Mouse (Mus musculus): ENCODE measurements around the gene Olfr1095. TPM values are rescaled to one million over a fixed set of nuclear protein-coding genes. Genes with fewer than 3 reads are reported as not detected.

The Olfr1095 gene
- polyA plus RNA-seq (2012; ENCODE audit: insufficient read depth, insufficient read length, missing spikeins): not detected in 2 replicates

- Histone ChIP-seq H3K4me3 (ENCODE audit: insufficient read depth, low read depth, low read length) (no peak within 1 kb of the TSS), H3K4me1 (ENCODE audit: control insufficient read depth, insufficient read depth, insufficient read length, low read length) (no peaks in the 10 kb centered on the region), H3K27ac (replicated peaks; ENCODE audit: low read depth, low read length) (no peak within 1 kb of the TSS)
Measured at GRCm38 (mm10) chr2:86851596-86851995, at the start of gene Olfr1095. Gene Olfr1095 (minus strand): TSS chr2:86851696.

GRCm38 (mm10) chr2:86892116-86892515 is 40.6 kb upstream of the Olfr1095 start, which contains the start of gene Olfr1097:
Gene Olfr1097 (minus strand): TSS chr2:86892216.
- no peak within 1 kb of the TSS for H3K27ac ChIP-seq (replicated peaks; ENCODE audit: low read depth, low read length)
- no peak within 1 kb of the TSS for H3K4me3 ChIP-seq (ENCODE audit: insufficient read depth, low read depth, low read length)
- no peaks in the 10 kb centered on the region for H3K4me1 ChIP-seq (ENCODE audit: control insufficient read depth, insufficient read depth, insufficient read length, low read length)

- no peak within 1 kb of the TSS for H3K4me3 ChIP-seq (ENCODE audit: insufficient read depth, low read depth, low read length)
- no peak within 1 kb of the TSS for H3K27ac ChIP-seq (replicated peaks; ENCODE audit: low read depth, low read length)
- no peaks in the 10 kb centered on the region for H3K4me1 ChIP-seq (ENCODE audit: control insufficient read depth, insufficient read depth, insufficient read length, low read length)
Measured at GRCm38 (mm10) chr2:86874702-86875101, 23.2 kb upstream of the Olfr1095 start, which contains the start of gene Gm13723. Gene Gm13723 (minus strand): TSS chr2:86874802.

- no peaks in the 10 kb centered on the region for H3K4me1 ChIP-seq (ENCODE audit: control insufficient read depth, insufficient read depth, insufficient read length, low read length)
- no peak within 1 kb of the TSS for H3K4me3 ChIP-seq (ENCODE audit: insufficient read depth, low read depth, low read length)
- no peak within 1 kb of the TSS for H3K27ac ChIP-seq (replicated peaks; ENCODE audit: low read depth, low read length)
Measured at GRCm38 (mm10) chr2:86824363-86824762, 27.1 kb downstream of the Olfr1095 start, which contains the start of gene Olfr1094. Gene Olfr1094 (plus strand): TSS chr2:86824663.

- no peak within 1 kb of the TSS for H3K4me3 ChIP-seq (ENCODE audit: insufficient read depth, low read depth, low read length)
- H3K27ac ChIP-seq (replicated peaks; ENCODE audit: low read depth, low read length): no peak within 1 kb of the TSS
Measured at GRCm38 (mm10) chr2:86809918-86810317, 41.6 kb downstream of the Olfr1095 start, which contains the start of gene Olfr141. Gene Olfr141 (minus strand): TSS chr2:86810018.

More at GRCm38 (mm10) chr2:86809918-86810317, 41.6 kb downstream of the Olfr1095 start, which contains the start of gene Olfr141:
- H3K4me1 ChIP-seq (ENCODE audit: control insufficient read depth, insufficient read depth, insufficient read length, low read length): no peaks in the 10 kb centered on the region

Other genes with a start within 250 kb of the Olfr1095 start
- gene Olfr1084, start 212.0 kb downstream of the Olfr1095 start, polyA plus RNA-seq (2012; ENCODE audit: insufficient read depth, insufficient read length, missing spikeins): not detected in 2 replicates
- not detected in 2 replicates for gene Olfr1085, start 189.7 kb downstream of the Olfr1095 start, polyA plus RNA-seq (2012; ENCODE audit: insufficient read depth, insufficient read length, missing spikeins)
- not detected in 2 replicates for gene Olfr1086, start 171.6 kb downstream of the Olfr1095 start, polyA plus RNA-seq (2012; ENCODE audit: insufficient read depth, insufficient read length, missing spikeins)
- not detected in 2 replicates for gene Olfr1087, start 153.3 kb downstream of the Olfr1095 start, polyA plus RNA-seq (2012; ENCODE audit: insufficient read depth, insufficient read length, missing spikeins)
- gene Olfr1089, start 118.0 kb downstream of the Olfr1095 start, polyA plus RNA-seq (2012; ENCODE audit: insufficient read depth, insufficient read length, missing spikeins): not detected in 2 replicates
- not detected in 2 replicates for gene Olfr1090, start 92.7 kb downstream of the Olfr1095 start, polyA plus RNA-seq (2012; ENCODE audit: insufficient read depth, insufficient read length, missing spikeins)
- not detected in 2 replicates for gene Olfr1093, start 69.2 kb downstream of the Olfr1095 start, polyA plus RNA-seq (2012; ENCODE audit: insufficient read depth, insufficient read length, missing spikeins)
- not detected in 2 replicates for gene Olfr141, start 41.7 kb downstream of the Olfr1095 start, polyA plus RNA-seq (2012; ENCODE audit: insufficient read depth, insufficient read length, missing spikeins)
- not detected in 2 replicates for gene Olfr1094, start 27.0 kb downstream of the Olfr1095 start, polyA plus RNA-seq (2012; ENCODE audit: insufficient read depth, insufficient read length, missing spikeins)
- not detected in 2 replicates for gene Gm13723, start 23.1 kb upstream of the Olfr1095 start, polyA plus RNA-seq (2012; ENCODE audit: insufficient read depth, insufficient read length, missing spikeins)
- not detected in 2 replicates for gene Olfr1097, start 40.5 kb upstream of the Olfr1095 start, polyA plus RNA-seq (2012; ENCODE audit: insufficient read depth, insufficient read length, missing spikeins)
- not detected in 2 replicates for gene Olfr1098, start 72.8 kb upstream of the Olfr1095 start, polyA plus RNA-seq (2012; ENCODE audit: insufficient read depth, insufficient read length, missing spikeins)
- not detected in 2 replicates for gene Olfr1099, start 109.0 kb upstream of the Olfr1095 start, polyA plus RNA-seq (2012; ENCODE audit: insufficient read depth, insufficient read length, missing spikeins)
- not detected in 2 replicates for gene Olfr1100, start 128.3 kb upstream of the Olfr1095 start, polyA plus RNA-seq (2012; ENCODE audit: insufficient read depth, insufficient read length, missing spikeins)
- gene Olfr1101, start 139.5 kb upstream of the Olfr1095 start, polyA plus RNA-seq (2012; ENCODE audit: insufficient read depth, insufficient read length, missing spikeins): not detected in 2 replicates
- gene Olfr1102, start 146.7 kb upstream of the Olfr1095 start, polyA plus RNA-seq (2012; ENCODE audit: insufficient read depth, insufficient read length, missing spikeins): not detected in 2 replicates
- not detected in 2 replicates for gene Olfr1104, start 175.4 kb upstream of the Olfr1095 start, polyA plus RNA-seq (2012; ENCODE audit: insufficient read depth, insufficient read length, missing spikeins)
- gene Olfr1105, start 184.8 kb upstream of the Olfr1095 start, polyA plus RNA-seq (2012; ENCODE audit: insufficient read depth, insufficient read length, missing spikeins): not detected in 2 replicates
- not detected in 2 replicates for gene Olfr1106, start 200.6 kb upstream of the Olfr1095 start, polyA plus RNA-seq (2012; ENCODE audit: insufficient read depth, insufficient read length, missing spikeins)
- gene Olfr1107, start 224.1 kb upstream of the Olfr1095 start, polyA plus RNA-seq (2012; ENCODE audit: insufficient read depth, insufficient read length, missing spikeins): not detected in 2 replicates
- gene Olfr1109, start 244.3 kb upstream of the Olfr1095 start, polyA plus RNA-seq (2012; ENCODE audit: insufficient read depth, insufficient read length, missing spikeins): not detected in 2 replicates